Mouse (Mus musculus) heart, adult 2 months (tissue): ENCODE data around the gene Pex6.

Source experiments
- CTCF ChIP-seq: fragments of 200-600 bp; IDR thresholded peaks from 2 replicates; pipeline ENCODE4 v1.8.1; 2022; ENCODE audit warnings: antibody characterized with exemption, mild to moderate bottlenecking, moderate library complexity
- EP300 ChIP-seq: fragments of 200-500 bp; IDR thresholded peaks from 2 replicates; pipeline ENCODE4 v1.6.1; 2011; ENCODE audit warnings: low read depth, low read length, control low read depth; ENCODE audit not compliant: insufficient read depth
- POLR2A ChIP-seq: fragments of 200-500 bp; IDR thresholded peaks from 2 replicates; pipeline ENCODE4 v1.6.1; 2011; ENCODE audit warnings: mild to moderate bottlenecking, low read depth, low read length, control low read depth; ENCODE audit not compliant: insufficient read depth

GRCm38 (mm10) chr17:46669911-46670310 lies 41.4 kb upstream of the Pex6 start:
- TF ChIP-seq EP300 = no peak
- no peak for TF ChIP-seq CTCF
- no peak for TF ChIP-seq POLR2A
